Mouse (Mus musculus): Measurements from ENCODE around the gene Caskin2. TPM values are rescaled to one million over a fixed set of nuclear protein-coding genes. Genes with fewer than 3 reads are reported as not detected.

Gene Caskin2
- polyA plus RNA-seq, 2 experiments, result 17.3 to 34.6 TPM

GRCm38 (mm10) chr11:115796898-115797297 is 16.5 kb downstream of the Caskin2 start:
- no peak overlapping the region for H3K4me2 ChIP-seq (replicated peaks; ENCODE audit: low read depth, low read length, severe bottlenecking)
- no peaks in the 10 kb centered on the region for H3K4me1 ChIP-seq (ENCODE audit: control insufficient read depth, insufficient read depth, low read length)
- peaks cover 98% of the 10 kb centered on the region for H3K36me3 ChIP-seq (ENCODE audit: control insufficient read depth, insufficient read depth, low read length)
- H3K27me3 ChIP-seq (ENCODE audit: control insufficient read depth, insufficient read depth, low read length), result no peaks in the 10 kb centered on the region
- DNase-seq (ENCODE audit: low spot score) (no peak), ATAC-seq (ENCODE audit: low FRiP score, low read depth) (no peak)
- H3K9me3 ChIP-seq (ENCODE audit: control insufficient read depth, low read length), result no peaks in the 10 kb centered on the region
- H3K4me3 ChIP-seq (replicated peaks; ENCODE audit: low read length), result no peak overlapping the region
- 75% methylated on average over 15 of the region's 15 CpGs for WGBS
- no peak for TF ChIP-seq POLR2A (IDR thresholded peaks at IDR 0.05; ENCODE audit: borderline replicate concordance, extremely low read depth, insufficient read depth, insufficient read length)
- H3K9ac ChIP-seq (ENCODE audit: low read depth, low read length, severe bottlenecking), result no peak overlapping the region
- H3K27ac ChIP-seq (replicated peaks; ENCODE audit: low read depth, low read length), result no peak overlapping the region; the same call in 1 of the 2 replicates

- no peak overlapping the region for H3K4me3 ChIP-seq (replicated peaks; ENCODE audit: low read length)
- no peaks in the 10 kb centered on the region for H3K4me1 ChIP-seq (ENCODE audit: control insufficient read depth, insufficient read depth, low read length)
- H3K9me3 ChIP-seq (ENCODE audit: control insufficient read depth, low read length), result no peaks in the 10 kb centered on the region
- TF ChIP-seq POLR2A (IDR thresholded peaks at IDR 0.05; ENCODE audit: borderline replicate concordance, extremely low read depth, insufficient read depth, insufficient read length), result no peak
- H3K27ac ChIP-seq (replicated peaks; ENCODE audit: low read depth, low read length), result no peak overlapping the region
- no peak overlapping the region for H3K9ac ChIP-seq (ENCODE audit: low read depth, low read length, severe bottlenecking)
- H3K36me3 ChIP-seq (ENCODE audit: control insufficient read depth, insufficient read depth, low read length), result peaks cover 93% of the 10 kb centered on the region
- ATAC-seq (ENCODE audit: low FRiP score, low read depth), result no peak
- WGBS, result 86% methylated on average over 14 of the region's 14 CpGs
- no peak overlapping the region for H3K4me2 ChIP-seq (replicated peaks; ENCODE audit: low read depth, low read length, severe bottlenecking)
- DNase-seq (ENCODE audit: low spot score), result no peak
- no peaks in the 10 kb centered on the region for H3K27me3 ChIP-seq (ENCODE audit: control insufficient read depth, insufficient read depth, low read length)
Measured at GRCm38 (mm10) chr11:115792353-115792752, 21.1 kb downstream of the Caskin2 start.

- DNase-seq (ENCODE audit: low spot score) (no peak), ATAC-seq (ENCODE audit: low FRiP score, low read depth) (no peak)
- Histone ChIP-seq H3K4me2 (replicated peaks; ENCODE audit: low read depth, low read length, severe bottlenecking) (no peak overlapping the region), H3K4me3 (replicated peaks; ENCODE audit: low read length) (no peak overlapping the region), H3K36me3 (ENCODE audit: control insufficient read depth, insufficient read depth, low read length) (peaks cover 93% of the 10 kb centered on the region), H3K27me3 (ENCODE audit: control insufficient read depth, insufficient read depth, low read length) (no peaks in the 10 kb centered on the region), H3K9ac (ENCODE audit: low read depth, low read length, severe bottlenecking) (no peak overlapping the region), H3K9me3 (ENCODE audit: control insufficient read depth, low read length) (no peaks in the 10 kb centered on the region), H3K4me1 (ENCODE audit: control insufficient read depth, insufficient read depth, low read length) (no peaks in the 10 kb centered on the region), H3K27ac (replicated peaks; ENCODE audit: low read depth, low read length) (no peak overlapping the region)
- 94% methylated on average over 13 of the region's 16 CpGs for WGBS
- TF ChIP-seq POLR2A (IDR thresholded peaks at IDR 0.05; ENCODE audit: borderline replicate concordance, extremely low read depth, insufficient read depth, insufficient read length), result no peak
Measured at GRCm38 (mm10) chr11:115791919-115792318, 21.5 kb downstream of the Caskin2 start.

- ATAC-seq (ENCODE audit: low FRiP score, low read depth) (no peak), DNase-seq (ENCODE audit: low spot score) (no peak)
- Histone ChIP-seq H3K4me2 (replicated peaks; ENCODE audit: low read depth, low read length, severe bottlenecking) (no peak overlapping the region), H3K27me3 (ENCODE audit: control insufficient read depth, insufficient read depth, low read length) (no peaks in the 10 kb centered on the region), H3K4me3 (replicated peaks; ENCODE audit: low read length) (no peak overlapping the region), H3K36me3 (ENCODE audit: control insufficient read depth, insufficient read depth, low read length) (peaks cover 85% of the 10 kb centered on the region), H3K27ac (replicated peaks; ENCODE audit: low read depth, low read length) (no peak overlapping the region), H3K9ac (ENCODE audit: low read depth, low read length, severe bottlenecking) (no peak overlapping the region), H3K4me1 (ENCODE audit: control insufficient read depth, insufficient read depth, low read length) (no peaks in the 10 kb centered on the region), H3K9me3 (ENCODE audit: control insufficient read depth, low read length) (no peaks in the 10 kb centered on the region)
- WGBS, result 93% methylated on average over 7 of the region's 7 CpGs
- no peak for TF ChIP-seq POLR2A (IDR thresholded peaks at IDR 0.05; ENCODE audit: borderline replicate concordance, extremely low read depth, insufficient read depth, insufficient read length)
Measured at GRCm38 (mm10) chr11:115789787-115790186, 23.7 kb downstream of the Caskin2 start.

GRCm38 (mm10) chr11:115786473-115786872 is 27.0 kb downstream of the Caskin2 start:
- 78% methylated on average over 6 of the region's 6 CpGs for WGBS
- DNase-seq (ENCODE audit: low spot score), result no peak
- peaks cover 53% of the 10 kb centered on the region for H3K36me3 ChIP-seq (ENCODE audit: control insufficient read depth, insufficient read depth, low read length)

More at GRCm38 (mm10) chr11:115786473-115786872, 27.0 kb downstream of the Caskin2 start:
- Histone ChIP-seq H3K4me1 (ENCODE audit: control insufficient read depth, insufficient read depth, low read length) (no peaks in the 10 kb centered on the region), H3K4me2 (replicated peaks; ENCODE audit: low read depth, low read length, severe bottlenecking) (no peak overlapping the region), H3K9me3 (ENCODE audit: control insufficient read depth, low read length) (no peaks in the 10 kb centered on the region), H3K27ac (replicated peaks; ENCODE audit: low read depth, low read length) (no peak overlapping the region), H3K27me3 (ENCODE audit: control insufficient read depth, insufficient read depth, low read length) (no peaks in the 10 kb centered on the region), H3K9ac (ENCODE audit: low read depth, low read length, severe bottlenecking) (no peak overlapping the region), H3K4me3 (replicated peaks; ENCODE audit: low read length) (no peak overlapping the region)
- no peak for ATAC-seq (ENCODE audit: low FRiP score, low read depth)
- no peak for TF ChIP-seq POLR2A (IDR thresholded peaks at IDR 0.05; ENCODE audit: borderline replicate concordance, extremely low read depth, insufficient read depth, insufficient read length)
